Mouse (Mus musculus) left cerebral cortex, postnatal 36 days (tissue): ENCODE measurements around the gene Tial1. TPM values are rescaled to one million over a fixed set of nuclear protein-coding genes. Genes with fewer than 3 reads are reported as not detected.

Source experiments
- DNase-seq, 2 experiments: peaks; one replicate each; pipeline ENCODE4 v3.0.0; 2021 to 2022; ENCODE audit warnings: low spot score in 2 of 2, mixed read lengths in 1 of 2
- intact Hi-C: fragments of 180-260 bp; cut with DNase I; formaldehyde crosslinking; loops from one replicate; pipeline ENCODE4 v1.15.1; 2025
- total RNA-seq, 2 experiments: library from RNA; stranded (reverse); gene quantifications; 2 replicates each; pipeline ENCODE4 v1.2.3; 2021

Gene Tial1
- 100 to 1,000 TPM in 1 of 2 experiments, 10 to 100 TPM in 1; 79.3 to 119 TPM for total RNA-seq

DNA sequence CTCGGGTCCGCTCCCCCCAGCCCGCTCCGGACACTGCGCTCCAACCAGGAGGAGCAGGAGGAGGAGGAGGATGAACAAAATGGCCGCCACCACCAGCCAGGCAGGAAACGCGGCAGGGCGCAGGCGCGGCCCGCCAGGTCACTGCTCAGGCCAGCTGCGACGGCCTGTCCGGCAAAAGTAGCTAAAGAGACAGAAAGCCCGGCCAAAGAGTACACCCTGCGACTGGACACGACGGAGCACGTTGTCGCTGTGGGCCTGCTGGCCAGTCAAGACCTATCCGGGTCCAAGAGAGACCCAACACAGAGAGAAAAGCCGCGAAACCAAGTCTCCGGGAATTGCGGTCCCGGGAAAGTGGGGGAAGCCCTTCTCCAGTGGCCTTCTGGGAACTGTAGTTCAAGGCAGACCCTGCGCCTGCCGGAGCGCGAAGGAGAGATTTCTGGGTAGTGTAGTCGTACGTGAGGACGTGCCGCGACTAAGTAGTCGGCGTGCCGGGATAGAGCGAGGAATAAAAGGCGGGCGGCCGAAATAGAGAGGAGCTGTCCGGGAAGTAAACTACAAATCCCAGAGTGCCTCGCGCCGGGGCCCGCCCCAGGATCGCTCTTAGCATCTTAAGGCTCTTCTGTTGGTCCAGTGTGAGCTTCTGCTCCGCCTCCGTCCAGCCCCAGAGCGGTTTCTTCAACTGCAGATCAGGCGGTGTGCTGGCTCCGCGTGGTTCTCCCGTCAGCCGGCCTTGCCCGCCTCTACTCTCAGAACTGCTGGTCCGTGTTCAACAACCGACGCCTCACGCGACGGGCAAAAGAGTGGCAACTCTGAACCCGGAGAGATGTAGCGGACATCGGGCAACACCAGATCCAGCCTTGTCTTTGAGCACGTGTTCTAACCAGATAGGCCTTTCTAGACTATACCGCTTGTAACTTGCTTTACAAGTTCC, at the start of gene Tial1:
TSS of gene Tial1 (minus strand) at position 433 of the 931 bp plus-strand sequence.
- intact Hi-C loops = loop anchor here (1.0 to 10.0 kb wide), 5 partner anchors 71 to 229 kb away; partner anchors contain the start of genes 9130023H24Rik and Armc5
- DNase-seq = peak; percentile 98 to 99

DNA sequence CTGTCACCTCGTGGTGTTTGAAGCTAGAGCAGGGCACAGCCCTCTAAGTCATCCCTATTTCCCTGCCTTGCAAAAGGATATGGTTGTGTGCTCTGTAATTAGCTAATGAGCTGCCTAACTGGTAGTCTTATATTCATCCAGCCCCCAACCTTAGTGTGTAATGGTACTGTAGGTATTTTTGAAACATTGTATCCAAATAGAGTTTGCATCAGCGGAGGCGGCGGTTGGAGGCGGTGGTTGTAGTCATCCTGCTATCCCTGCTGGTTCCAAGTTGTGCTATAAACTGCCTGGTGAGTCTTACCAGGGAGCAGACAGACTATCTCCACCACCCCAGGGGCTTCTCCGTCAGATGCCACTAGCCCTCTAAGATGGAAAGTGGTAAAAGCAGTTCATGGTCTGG, 42.6 kb upstream of the Tial1 start:
- peak; percentile 50 to 57 for DNase-seq

DNA sequence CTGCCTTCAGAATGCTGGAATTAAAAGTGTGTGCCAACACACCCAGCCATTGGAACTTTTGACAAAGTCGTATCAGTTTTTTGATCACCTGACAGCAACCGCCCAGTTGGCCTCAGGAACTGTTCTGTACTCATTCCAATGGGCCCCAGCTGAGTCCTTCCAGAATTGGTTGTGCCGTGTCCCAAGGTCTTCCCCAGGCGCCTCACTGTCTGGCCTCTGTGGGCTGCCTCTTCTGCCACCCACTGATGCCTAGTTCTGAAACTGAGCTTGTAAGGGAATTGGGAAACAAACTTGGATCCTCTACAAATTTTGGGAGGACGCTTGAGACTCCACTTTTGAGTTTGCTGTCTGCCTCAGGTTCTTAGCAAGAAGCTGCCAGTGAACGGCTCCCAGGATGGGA, 38.3 kb upstream of the Tial1 start:
- intact Hi-C loops = no loop called here
- no peak for DNase-seq

More for the DNA sequence above, 42.6 kb upstream of the Tial1 start:
- intact Hi-C loops = no loop called here

DNA sequence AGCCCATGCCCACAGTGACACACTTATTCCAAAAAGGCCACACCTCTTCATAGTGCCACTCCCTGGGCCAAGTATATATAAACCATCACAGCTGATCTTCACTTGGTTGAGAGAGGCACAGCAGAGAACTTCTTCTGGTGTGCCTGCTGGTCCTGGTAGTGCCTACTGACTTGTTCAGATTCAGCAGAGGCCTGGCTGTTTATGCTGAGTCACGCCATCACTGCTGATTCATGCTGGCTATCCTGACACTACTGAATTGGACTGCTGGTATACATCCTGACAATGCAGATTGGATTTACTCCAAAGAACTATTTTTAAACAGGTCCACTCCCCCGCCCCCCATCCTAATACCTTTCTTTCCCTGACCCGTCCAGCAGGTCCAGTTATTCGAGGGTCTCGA, 33.0 kb upstream of the Tial1 start:
- intact Hi-C loops = no loop called here

DNA sequence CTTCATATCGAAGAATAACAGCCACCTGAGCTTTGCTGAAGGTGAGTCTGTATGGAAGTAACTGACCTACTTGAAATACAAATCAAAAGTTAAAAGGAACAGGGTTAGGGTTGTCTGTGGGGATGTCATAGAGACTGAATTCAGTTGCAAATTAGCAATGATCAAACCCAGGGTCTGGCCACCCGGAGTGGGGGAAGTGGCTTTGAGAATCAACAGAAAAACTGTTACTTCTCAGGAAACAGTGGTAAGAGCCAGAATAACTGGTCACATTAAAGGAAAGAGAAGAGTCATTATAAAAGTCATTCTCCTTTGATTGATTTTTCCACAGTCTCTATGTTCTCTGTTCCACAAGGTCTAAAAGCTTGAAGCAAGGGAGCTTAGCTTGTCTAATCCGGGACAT, 27.5 kb upstream of the Tial1 start:
- DNase-seq = no peak
- intact Hi-C loops = no loop called here

More for the DNA sequence above, 33.0 kb upstream of the Tial1 start:
- no peak for DNase-seq

DNA sequence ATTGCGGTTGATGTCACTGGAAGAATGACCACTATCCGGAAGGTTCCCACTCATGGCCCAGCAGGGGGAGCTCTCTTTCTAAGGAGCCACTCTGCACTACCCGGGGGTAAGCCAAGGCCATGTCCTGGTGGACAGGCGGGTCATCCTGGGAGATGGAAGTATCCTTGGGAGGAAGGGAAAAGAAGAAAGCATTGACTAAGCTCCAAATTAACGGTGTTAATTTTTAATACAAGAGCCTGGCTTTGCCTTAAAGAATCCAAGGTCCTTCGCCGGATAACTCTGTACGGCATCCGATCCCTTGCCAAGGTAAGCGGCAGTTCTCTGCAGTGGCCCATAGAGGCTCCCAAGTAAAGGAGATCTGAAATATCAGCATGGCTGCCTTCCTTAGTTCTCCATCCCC, 12.8 kb upstream of the Tial1 start:
- DNase-seq = peak; percentile 57 to 61
- intact Hi-C loops = loop anchor here (1.0 kb wide), 1 partner anchor 216 kb away; no protein-coding TSS in a partner anchor

DNA sequence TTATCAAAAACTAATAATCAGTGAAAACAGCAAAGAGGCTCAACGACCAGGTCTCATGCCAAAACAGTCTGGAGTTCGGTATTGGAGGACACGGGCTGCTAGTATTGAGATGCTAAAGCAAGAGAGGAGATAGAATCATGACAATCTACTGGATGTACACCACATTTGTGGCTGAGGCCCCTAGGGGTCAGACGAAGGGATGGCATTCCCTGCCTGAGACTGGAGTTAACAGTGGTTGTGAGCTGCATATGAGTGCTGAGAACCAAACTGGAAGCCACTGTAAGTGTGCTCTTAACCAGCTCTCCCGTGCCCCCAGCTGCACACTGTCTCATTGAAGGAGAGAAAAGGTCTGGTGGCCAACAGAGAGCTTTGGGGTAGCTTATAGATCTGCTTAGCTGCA, 889 bp upstream of the Tial1 start:
- no peak for DNase-seq
- intact Hi-C loops = loop anchor here (5.0 to 10.0 kb wide), 4 partner anchors 70 to 228 kb away; partner anchors contain the start of genes 9130023H24Rik and Armc5

DNA sequence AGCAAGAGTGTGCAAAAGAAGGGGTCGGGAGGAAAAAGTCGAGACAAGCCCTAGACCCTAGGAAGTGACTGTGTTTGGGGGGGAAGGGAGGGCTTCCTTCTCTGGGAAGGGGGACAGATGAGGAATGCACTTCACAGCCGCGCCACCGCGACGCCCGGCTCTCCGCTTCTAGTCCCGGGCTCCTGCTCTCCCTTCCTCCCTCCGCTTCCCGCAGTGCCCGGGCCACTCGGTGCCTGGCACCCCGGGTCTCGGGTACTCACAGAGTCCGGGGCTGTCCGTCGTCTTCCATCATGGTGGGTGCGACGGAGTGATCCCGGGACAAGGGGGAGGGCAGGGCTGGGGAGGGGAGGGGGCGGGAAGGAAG, 670 bp downstream of the Tial1 start:
- intact Hi-C loops = loop anchor here (1.0 to 10.0 kb wide), 5 partner anchors 71 to 229 kb away; partner anchors contain the start of genes 9130023H24Rik and Armc5
- DNase-seq = no peak

DNA sequence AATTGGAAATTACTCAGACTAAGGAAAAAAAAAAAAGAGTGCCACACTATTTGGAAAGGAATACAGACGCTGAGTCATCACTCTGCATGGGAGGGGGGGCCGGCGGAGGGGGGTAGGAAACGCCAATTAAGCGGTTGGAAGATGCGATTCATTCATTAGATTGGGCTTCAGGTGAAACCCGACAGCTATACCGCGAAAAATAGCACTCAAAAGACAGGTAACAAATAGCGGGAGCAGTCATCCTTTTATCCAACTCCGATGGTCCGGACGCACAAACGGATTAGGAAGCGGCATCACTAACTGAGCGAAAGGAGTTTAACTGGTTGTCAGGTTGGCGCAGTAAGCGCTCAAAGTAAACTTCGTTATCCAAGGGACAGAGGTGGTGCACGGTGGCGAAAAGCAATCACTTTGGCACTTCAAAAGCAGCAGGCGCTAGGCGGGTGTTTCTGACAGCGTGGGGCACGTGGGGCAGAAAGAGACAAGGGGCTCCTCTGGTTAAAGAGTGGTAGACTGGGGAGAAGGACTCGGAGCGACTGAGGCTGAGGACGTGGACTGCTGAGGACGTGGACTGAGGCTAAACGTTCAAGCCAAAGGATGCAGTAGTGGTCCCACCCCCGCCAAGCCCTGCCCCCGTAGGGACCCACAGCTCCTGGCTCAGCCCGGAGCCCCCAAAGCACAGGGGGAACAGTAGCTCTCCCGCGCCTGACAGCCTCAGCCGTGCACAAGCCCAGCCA, 1.2 kb downstream of the Tial1 start:
- peak; percentile 27 to 32 for DNase-seq
- intact Hi-C loops = loop anchor here (5.0 to 10.0 kb wide), 4 partner anchors 72 to 225 kb away; partner anchors contain the start of genes 9130023H24Rik and Armc5

DNA sequence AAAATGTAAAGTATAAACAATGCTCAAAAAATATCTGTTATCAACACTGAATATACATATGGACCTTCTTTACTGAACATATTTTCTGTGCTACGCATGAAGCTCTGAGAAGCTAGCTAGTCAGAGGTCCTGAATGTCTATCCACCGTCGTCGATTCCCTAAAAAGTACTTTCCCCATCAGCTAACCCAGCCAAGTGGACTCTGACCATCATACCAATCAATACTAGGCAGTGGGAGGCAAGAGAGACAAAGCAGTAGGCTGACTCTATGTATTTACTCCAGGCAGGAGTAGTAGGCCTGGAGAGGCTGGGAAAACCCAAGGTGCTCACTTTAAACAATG, 1.8 kb downstream of the Tial1 start:
- intact Hi-C loops = loop anchor here (5.0 to 10.0 kb wide), 4 partner anchors 73 to 225 kb away; partner anchors contain the start of genes 9130023H24Rik and Armc5
- DNase-seq = no peak

DNA sequence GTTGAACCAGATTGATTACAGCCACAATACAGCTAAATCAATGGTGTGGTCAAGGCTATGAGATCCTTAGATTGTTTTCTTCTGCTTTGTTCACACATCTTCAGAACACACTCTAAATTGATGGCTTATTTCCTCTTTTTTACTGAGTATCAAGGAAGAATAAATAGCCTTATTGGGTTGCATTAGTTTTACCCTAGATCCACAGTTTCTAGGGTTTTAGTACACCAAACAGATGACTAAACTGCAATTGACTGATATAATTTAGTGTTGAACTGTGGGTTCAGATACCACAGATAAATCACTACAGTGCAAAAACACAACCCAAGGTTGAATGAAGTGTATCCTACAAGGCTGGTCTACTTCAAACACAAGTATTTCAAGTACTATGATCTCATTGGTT, 3.5 kb downstream of the Tial1 start:
- intact Hi-C loops = no loop called here
- DNase-seq = no peak

DNA sequence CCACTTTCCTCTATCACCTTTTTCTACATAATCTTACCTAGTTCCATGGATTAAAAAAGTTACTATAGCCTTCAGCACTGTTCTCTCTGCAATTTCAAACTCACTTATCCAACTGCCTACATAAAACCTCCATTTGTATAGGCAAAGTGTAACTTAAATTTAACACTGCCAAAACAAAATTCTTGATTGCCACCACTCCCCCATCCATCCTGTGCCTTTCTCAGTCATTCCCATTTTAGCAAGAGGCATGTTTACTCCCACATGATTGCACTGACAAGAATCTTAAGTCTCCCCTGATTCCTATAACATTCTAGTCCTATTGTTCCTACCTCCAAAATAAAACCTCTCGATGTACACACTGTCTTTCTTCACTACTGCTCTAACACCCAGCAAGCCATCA, 8.8 kb downstream of the Tial1 start:
- intact Hi-C loops = no loop called here
- no peak for DNase-seq

DNA sequence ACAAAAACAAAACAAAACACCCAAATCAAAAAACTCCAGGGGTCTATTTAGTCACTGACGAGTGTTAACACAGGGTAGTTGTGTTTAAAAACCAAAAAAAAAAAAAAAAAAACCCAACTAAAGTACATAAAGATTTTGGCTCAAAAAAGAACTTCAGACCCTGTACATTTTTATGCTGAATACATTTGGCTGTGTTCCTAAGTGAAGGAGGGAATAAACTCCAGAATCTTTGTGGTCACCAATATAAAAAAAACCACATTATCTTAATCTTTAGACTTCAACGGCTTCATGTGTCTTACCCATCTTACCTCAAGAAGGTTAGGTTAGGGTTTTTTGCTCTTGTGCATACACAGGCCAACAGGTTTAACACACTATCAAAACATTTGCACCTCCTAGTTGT, 20.9 kb downstream of the Tial1 start:
- DNase-seq = no peak
- intact Hi-C loops = no loop called here

DNA sequence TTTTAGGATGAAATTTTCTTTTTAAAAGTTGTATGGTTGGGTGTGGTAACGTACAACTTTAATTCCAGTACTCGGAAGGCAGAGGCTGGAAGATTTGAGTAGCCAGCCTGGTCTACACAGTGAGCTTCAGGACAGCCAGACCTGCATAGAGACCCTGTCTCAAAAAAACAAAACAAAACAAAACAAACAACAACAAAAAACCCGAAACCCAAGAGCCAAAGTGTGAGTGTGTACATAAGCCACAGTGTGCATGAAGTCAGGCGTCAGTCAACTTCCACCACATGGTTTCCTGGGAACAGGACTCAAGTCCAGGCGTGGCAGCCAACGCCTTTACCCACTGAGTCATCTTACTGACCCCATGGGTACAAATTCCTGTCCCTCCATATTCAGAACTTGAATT, 22.3 kb downstream of the Tial1 start:
- intact Hi-C loops = loop anchor here (10.0 kb wide), 1 partner anchor 256 kb away; no protein-coding TSS in a partner anchor
- DNase-seq = no peak

DNA sequence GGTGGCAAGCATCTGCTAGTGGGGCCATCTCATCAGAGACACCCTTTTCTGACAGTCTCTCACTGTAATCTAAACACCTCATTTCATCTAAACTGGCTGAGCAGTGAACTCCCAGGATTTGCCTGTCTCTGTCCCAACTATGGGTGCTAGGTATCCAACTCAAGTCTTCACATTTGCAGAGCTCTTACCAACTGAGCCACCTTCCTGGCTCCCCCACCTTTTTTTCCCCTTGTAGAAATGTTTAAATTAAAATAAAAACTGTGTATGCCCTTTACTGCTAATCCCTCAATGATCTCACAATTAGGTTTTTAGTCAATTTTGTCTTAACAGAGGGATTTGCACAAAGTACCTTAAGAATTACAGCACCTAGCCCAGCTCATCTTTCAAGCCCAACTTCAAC, 23.4 kb downstream of the Tial1 start:
- DNase-seq = no peak
- intact Hi-C loops = loop anchor here (10.0 kb wide), 1 partner anchor 257 kb away; no protein-coding TSS in a partner anchor

DNA sequence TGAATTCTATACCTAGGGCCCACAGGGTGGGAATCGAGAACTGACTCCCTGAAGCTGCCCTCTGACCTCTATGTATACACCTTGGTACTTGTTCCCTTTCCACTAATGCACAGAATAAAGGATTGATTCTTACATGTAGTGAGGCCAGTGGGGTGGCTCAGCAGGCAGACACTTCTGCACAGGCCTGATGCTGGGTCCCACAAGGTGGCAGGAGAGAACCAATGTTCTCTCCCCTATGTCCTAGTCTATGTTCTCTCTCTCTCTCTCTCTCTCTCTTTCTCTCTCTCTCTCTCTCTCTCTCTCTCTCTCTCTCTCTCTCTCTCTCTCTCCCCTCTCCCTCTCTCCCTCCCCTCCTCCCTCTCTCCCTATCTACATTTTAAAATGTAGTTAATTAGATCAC, 28.3 kb downstream of the Tial1 start:
- intact Hi-C loops = loop anchor here (10.0 kb wide), 1 partner anchor 262 kb away; no protein-coding TSS in a partner anchor
- DNase-seq = no peak

DNA sequence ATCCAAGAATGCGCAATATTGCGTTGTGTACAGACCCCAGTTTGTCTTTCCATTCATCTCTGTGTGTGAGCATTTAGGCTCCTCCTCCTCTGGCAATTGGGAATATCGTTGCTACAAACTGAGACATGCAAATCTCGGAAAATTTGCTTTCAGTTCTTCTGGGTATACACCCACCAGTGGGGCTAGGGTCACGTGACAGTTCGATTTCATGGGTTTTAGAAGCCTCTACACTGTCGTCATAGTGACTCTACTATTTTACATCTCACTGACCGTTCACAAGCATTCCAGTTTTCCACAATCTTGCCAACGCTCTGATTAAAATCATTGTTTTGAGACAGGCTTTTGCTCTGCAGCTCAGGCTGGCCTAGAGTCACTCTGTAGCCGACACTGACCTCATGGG, 28.9 kb downstream of the Tial1 start:
- DNase-seq = no peak
- intact Hi-C loops = loop anchor here (10.0 kb wide), 1 partner anchor 262 kb away; no protein-coding TSS in a partner anchor

DNA sequence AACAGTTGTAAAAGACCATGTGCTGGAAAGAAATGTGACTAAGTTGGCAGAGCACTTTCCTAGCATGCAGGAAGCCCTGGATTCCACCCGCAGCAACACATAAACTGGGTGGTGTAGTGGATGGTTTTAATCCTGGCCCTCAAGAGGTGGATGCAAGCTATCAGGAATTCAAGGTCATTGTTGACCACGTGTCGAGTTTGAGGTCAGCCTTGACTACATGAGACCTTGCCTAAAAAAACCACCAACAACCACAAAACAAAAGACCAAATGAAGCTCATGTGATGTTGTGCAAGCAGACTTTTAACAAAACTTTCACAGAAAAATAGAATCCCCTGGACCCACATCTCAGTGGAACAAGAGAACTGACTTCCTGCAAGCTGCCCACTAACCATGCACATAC, 39.0 kb downstream of the Tial1 start:
- intact Hi-C loops = no loop called here
- DNase-seq = no peak

DNA sequence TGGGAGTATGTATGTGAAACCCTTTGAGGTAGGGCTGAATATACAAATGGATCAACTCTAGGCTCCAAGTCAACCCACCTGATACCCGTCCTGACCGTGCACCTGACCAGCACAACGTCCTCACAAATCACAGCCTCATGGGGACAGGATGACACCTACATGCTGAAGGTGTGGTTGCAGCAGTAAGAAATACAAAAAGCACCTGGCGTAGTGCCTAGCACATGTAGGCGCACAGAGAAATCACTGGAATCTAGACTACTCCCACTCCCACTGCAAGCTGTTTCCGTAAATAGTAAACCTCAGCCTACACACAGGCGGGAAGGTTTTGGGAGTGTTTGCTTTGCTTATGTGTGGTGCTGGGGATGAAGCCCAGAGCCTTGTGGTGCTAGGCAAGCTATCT, 39.8 kb downstream of the Tial1 start:
- intact Hi-C loops = no loop called here
- no peak for DNase-seq

DNA sequence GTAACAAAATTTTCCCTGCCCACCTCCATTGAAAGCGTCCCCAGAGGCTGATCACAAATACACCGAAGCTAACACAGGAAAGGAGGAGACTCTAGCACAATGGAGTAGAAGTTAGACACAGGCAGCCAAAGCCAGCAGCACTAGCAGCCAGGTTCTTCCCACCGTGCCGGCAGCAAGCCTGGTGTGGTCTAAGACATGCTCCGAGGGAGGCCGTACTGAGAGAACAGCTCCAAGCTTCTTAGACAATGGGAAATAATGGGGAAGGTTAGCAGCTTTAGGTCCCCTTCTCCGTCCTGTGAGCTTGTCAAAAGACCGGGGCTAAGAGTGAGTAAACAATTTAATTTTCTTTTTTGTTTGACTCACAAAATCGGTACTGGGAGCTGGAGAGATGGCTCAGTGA, 41.8 kb downstream of the Tial1 start:
- no peak for DNase-seq
- intact Hi-C loops = no loop called here
